8 mouse cellular contexts compared by ENCODE assay signal in genomic region chr14:105232421-105232820, GRCm38 (mm10). TPM values are rescaled to one million over a fixed set of nuclear protein-coding genes. Genes with fewer than 3 reads are reported as not detected.
DNase-seq lines count a peak whose midpoint lies in the region; ATAC-seq and TF ChIP-seq lines count a peak whose summit lies in the region.

No protein-coding gene starts in this region.

- no peak overlapping the region for H3K27ac ChIP-seq in neural tube, embryonic 12.5 days
- H3K27ac ChIP-seq in neural tube, embryonic 15.5 days (replicated peaks), result no peak overlapping the region
- H3K27ac ChIP-seq in cerebellum, adult 2 months (ENCODE audit: insufficient read depth, low read length), result no peak overlapping the region
- H3K27ac ChIP-seq in kidney, adult 2 months (ENCODE audit: insufficient read depth, low read depth, low read length), result no peak overlapping the region

- H3K36me3 ChIP-seq in neural tube, embryonic 12.5 days, result no peaks in the 10 kb centered on the region
- H3K36me3 ChIP-seq in neural tube, embryonic 15.5 days, result no peaks in the 10 kb centered on the region
- H3K36me3 ChIP-seq in kidney, adult 2 months (ENCODE audit: control insufficient read depth, insufficient read depth, low read length), result no peaks in the 10 kb centered on the region

- 0 out of 2 replicates have a peak, but pooled peaks have one; percentile 41 for ATAC-seq in neural tube, embryonic 12.5 days (ENCODE audit: low FRiP score, low read depth)
- ATAC-seq in neural tube, embryonic 15.5 days (ENCODE audit: low FRiP score), result no peak
- peak; percentile 81 for ATAC-seq in megakaryocyte, adult 5-6 weeks (ENCODE audit: poor library complexity, severe bottlenecking)

- TF ChIP-seq POLR2A in cerebellum, adult 2 months (IDR thresholded peaks at IDR 0.05; ENCODE audit: borderline replicate concordance, insufficient read depth, low read length), result no peak
- no peak for TF ChIP-seq POLR2A in kidney, adult 2 months (IDR thresholded peaks at IDR 0.05; ENCODE audit: low read depth, low read length)

- H3K9ac ChIP-seq in neural tube, embryonic 12.5 days, result no peak overlapping the region
- no peak overlapping the region for H3K9ac ChIP-seq in neural tube, embryonic 15.5 days (replicated peaks)

- 45% methylated on average over 6 of the region's 6 CpGs for WGBS in neural tube, embryonic 12.5 days
- WGBS in neural tube, embryonic 15.5 days, result 53% methylated on average over 6 of the region's 6 CpGs
- WGBS in cerebellum, adult 2 months, result 53% methylated on average over 6 of the region's 6 CpGs
- WGBS in kidney, adult 2 months, result 36% methylated on average over 6 of the region's 6 CpGs

- no peaks in the 10 kb centered on the region for H3K27me3 ChIP-seq in neural tube, embryonic 12.5 days (replicated peaks)
- H3K27me3 ChIP-seq in neural tube, embryonic 15.5 days (replicated peaks), result no peaks in the 10 kb centered on the region
- H3K27me3 ChIP-seq in cerebellum, adult 2 months (ENCODE audit: control insufficient read depth, insufficient read depth, low read length), result no peaks in the 10 kb centered on the region
- H3K27me3 ChIP-seq in kidney, adult 2 months (replicated peaks; ENCODE audit: control insufficient read depth, insufficient read depth, low read length), result no peaks in the 10 kb centered on the region

- no peak overlapping the region for H3K4me3 ChIP-seq in neural tube, embryonic 12.5 days
- no peak overlapping the region for H3K4me3 ChIP-seq in neural tube, embryonic 15.5 days (replicated peaks)
- H3K4me3 ChIP-seq in cerebellum, adult 2 months (replicated peaks; ENCODE audit: insufficient read depth, low read depth, low read length), result no peak overlapping the region
- H3K4me3 ChIP-seq in kidney, adult 2 months (ENCODE audit: insufficient read depth, low read depth, low read length), result no peak overlapping the region

- no peak overlapping the region for H3K4me2 ChIP-seq in neural tube, embryonic 12.5 days (replicated peaks)
- H3K4me2 ChIP-seq in neural tube, embryonic 15.5 days, result no peak overlapping the region

- no peaks in the 10 kb centered on the region for H3K9me3 ChIP-seq in neural tube, embryonic 12.5 days
- H3K9me3 ChIP-seq in neural tube, embryonic 15.5 days (replicated peaks), result no peaks in the 10 kb centered on the region

- no peaks in the 10 kb centered on the region for H3K4me1 ChIP-seq in neural tube, embryonic 12.5 days
- no peaks in the 10 kb centered on the region for H3K4me1 ChIP-seq in neural tube, embryonic 15.5 days
- no peaks in the 10 kb centered on the region for H3K4me1 ChIP-seq in cerebellum, adult 2 months (ENCODE audit: control insufficient read depth, insufficient read depth, low read length)
- H3K4me1 ChIP-seq in kidney, adult 2 months (ENCODE audit: control insufficient read depth, insufficient read depth, low read length), result no peaks in the 10 kb centered on the region

- peak; percentile 7 for DNase-seq in cerebellum, adult 11 months
- DNase-seq in cerebellum, postnatal 4 days (ENCODE audit: low spot score in 2 of 2), result no peak
- DNase-seq in cerebellum, adult 2 months, result peak; percentile 12 to 30
- DNase-seq in kidney, adult 2 months, result peak; percentile 57
- DNase-seq in yolk sac, embryonic 10.5 days (ENCODE audit: low spot score), result peak; percentile 20

- TF ChIP-seq CTCF in cerebellum, adult 2 months (IDR thresholded peaks at IDR 0.05; ENCODE audit: borderline replicate concordance, insufficient read depth, low read depth, low read length), result peak; percentile 56
- peak; percentile 90 for TF ChIP-seq CTCF in kidney, adult 2 months (conservative IDR thresholded peaks at IDR 0.05; ENCODE audit: insufficient read depth, insufficient read length, low read depth, low read length)

RNA-seq across cellular contexts. Expression of gene Ndfip2, which starts 26.0 kb away (rescaled TPM):
- 93.7 and 99.9 TPM in 2 replicates for polyA plus RNA-seq in neural tube, embryonic 12.5 days (2016; fragmentation: Nextera tagmentation; extraction: Ambion mirVana)
- polyA plus RNA-seq in neural tube, embryonic 15.5 days (2015; fragmentation: Nextera tagmentation; extraction: Ambion mirVana), result 111 and 120 TPM in 2 replicates
- polyA plus RNA-seq in cerebellum, adult 2 months (2012; rRNA removed), result 92.6 and 96.3 TPM in 2 replicates
- polyA plus RNA-seq in kidney, adult 2 months (2012; rRNA removed), result 81.6 and 83.9 TPM in 2 replicates
- 30.7 and 31.9 TPM in 2 replicates for total RNA-seq in megakaryocyte, adult 5-6 weeks (2015)
- total RNA-seq in megakaryocyte, adult 5-6 weeks (2017), result 12.1 and 15.8 TPM in 2 replicates

RNA-seq across cellular contexts. Expression of gene Rbm26, which starts 55.3 kb away (rescaled TPM):
- polyA plus RNA-seq in neural tube, embryonic 12.5 days (2016; fragmentation: Nextera tagmentation; extraction: Ambion mirVana), result 40.6 and 41.6 TPM in 2 replicates
- 29.3 and 30.4 TPM in 2 replicates for polyA plus RNA-seq in neural tube, embryonic 15.5 days (2015; fragmentation: Nextera tagmentation; extraction: Ambion mirVana)
- polyA plus RNA-seq in cerebellum, adult 2 months (2012; rRNA removed), result 39.6 and 43.3 TPM in 2 replicates
- polyA plus RNA-seq in kidney, adult 2 months (2012; rRNA removed), result 8.3 and 8.7 TPM in 2 replicates
- 39.4 and 41.5 TPM in 2 replicates for total RNA-seq in megakaryocyte, adult 5-6 weeks (2015)
- 35.6 and 43.0 TPM in 2 replicates for total RNA-seq in megakaryocyte, adult 5-6 weeks (2017)

Comparison
In these comparisons a context has a peak if more than half of its experiments do, and no peak if none do; other contexts are left out.
1. DNase-seq: peak in cerebellum, adult 11 months (single experiment), cerebellum, adult 2 months (2 of 2), kidney, adult 2 months (single experiment) and yolk sac, embryonic 10.5 days (single experiment); none in cerebellum, postnatal 4 days (0 of 2).